Mouse (Mus musculus) cerebellum, adult 8-10 months (tissue): ENCODE measurements around the gene Tmem256.
A peak's percentile ranks its signal among the peaks of the same experiment; 100 is the strongest.
"Not testable (repeated sequence)": the region's sequence is repeated elsewhere in the genome, so short reads cannot be mapped to it uniquely, and the experiment has no call there.

Source experiments
- DNase-seq: peaks from one replicate; pipeline ENCODE4 v3.0.0; 2022

Gene Tmem256

GRCm38 (mm10) chr11:69858113-69858998 lies 20.0 kb downstream of the Tmem256 start, which contains the start of gene Tnk1:
TSS of gene Tnk1 (minus strand) at chr11:69858730.
- DNase-seq, result no peak

DNA sequence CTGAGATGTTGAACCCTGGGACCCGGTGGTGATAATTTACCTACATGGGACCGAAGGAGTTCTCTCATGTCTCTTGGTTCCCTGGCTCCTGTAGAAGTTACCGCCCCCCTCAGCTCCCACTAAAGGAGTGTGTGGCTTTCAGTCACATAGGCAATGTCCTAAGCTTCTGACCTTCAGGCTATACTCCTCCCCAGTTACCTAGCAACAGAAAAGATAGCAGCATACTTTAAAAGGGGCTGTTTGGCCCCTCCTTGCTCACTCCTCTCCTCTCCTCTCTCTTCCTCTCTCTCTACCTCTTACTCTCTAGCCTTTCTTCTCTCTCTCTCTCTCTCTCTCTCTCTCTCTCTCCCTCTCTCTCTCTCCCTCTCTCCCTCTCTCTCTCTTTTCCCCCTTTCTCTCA lies 25.4 kb downstream of the Tmem256 start:
- DNase-seq, result not testable (repeated sequence)

DNA sequence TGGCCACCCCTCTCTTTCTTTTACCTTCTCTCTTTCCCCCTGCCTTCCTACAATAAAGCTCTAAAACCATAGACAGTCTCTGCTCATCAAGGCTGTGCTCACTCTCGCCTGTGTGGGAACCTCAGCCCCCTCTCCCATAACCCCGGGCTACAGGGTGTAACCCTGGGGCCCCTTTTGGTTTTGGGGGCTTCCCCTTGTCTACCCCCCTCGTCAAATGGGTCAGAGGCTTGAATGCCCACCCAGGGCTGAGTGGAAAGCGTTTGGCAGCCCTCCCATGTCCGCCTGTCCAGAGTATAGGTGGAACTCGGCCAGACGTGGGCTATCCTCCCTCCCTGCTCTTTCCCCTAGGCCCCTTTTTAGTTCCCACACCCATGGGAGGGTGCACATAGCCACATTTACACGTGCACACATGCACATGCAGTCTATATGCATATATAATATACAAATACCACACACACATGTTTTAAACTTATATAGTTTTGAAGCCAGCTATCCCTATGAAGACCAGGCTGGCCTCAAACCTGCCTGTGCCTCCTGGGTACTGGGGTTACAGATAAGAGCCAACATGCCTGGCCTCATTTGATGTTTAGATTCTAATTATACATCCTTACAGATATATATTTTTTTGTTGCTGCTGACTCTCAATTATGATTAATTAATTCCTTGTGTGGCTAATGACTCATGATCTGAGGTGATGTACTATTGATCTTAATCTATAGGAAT lies 26.0 kb downstream of the Tmem256 start:
- DNase-seq, result no peak

GRCm38 (mm10) chr11:69865561-69865960 lies 27.2 kb downstream of the Tmem256 start:
- DNase-seq, result no peak

DNA sequence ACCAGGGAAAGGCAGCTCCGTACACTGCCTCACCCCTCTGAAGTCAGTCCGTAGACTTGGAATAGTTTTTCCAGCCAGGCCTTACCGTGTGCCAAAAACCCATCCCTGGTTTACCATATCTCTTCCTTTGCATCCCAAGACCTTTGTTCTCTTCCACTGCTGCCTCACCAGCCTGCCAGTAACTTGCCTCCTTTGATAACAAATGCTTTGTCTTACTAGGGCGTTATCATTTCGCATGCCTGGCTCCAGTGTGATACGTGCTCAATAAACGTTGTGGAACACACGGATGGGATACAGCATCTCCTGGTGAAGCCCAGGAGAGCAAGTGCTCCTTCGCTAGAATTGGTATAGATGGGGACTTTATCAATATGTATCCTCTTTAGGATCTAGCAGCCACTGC lies 29.0 kb downstream of the Tmem256 start:
- DNase-seq, result no peak

DNA sequence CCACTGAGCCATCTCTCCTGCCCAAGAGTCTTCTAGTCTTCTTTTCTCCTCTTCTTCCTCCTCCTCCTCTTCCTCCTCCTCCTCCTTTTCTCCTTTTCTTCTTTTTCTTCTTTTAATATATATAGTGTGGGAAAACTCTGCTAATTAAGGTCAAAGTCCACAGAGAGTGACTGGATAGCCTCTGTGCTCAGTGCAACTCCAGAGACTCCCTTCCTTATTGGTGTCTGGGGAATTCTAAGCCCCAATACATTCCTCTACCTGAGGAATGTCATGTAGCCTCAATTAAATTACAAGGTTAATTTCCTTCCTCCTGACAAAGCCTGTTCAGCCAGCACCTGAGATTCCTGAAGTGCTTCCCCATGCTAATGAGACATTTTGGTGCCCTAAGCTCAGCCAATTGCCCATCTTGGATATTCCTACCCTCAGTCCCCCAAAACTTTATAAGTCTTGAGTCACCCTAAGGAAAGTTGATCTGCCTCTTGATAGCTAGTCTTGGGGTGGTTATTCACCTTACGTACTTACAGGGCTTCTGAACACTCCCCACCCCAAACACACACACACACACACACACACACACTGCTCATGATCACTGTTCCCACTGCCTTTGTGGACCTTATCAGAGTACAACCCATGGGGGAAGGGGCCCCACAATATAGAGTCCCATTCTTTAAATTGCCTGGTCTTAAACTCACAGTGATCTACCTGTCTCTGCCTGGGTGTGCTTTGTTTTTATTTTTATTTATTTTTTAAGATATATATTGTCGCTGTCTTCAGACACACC lies 32.2 kb downstream of the Tmem256 start:
- no peak for DNase-seq

- no peak for DNase-seq
Measured at GRCm38 (mm10) chr11:69871822-69872221, 33.5 kb downstream of the Tmem256 start.

GRCm38 (mm10) chr11:69872451-69872850 lies 34.1 kb downstream of the Tmem256 start:
- no peak for DNase-seq

- DNase-seq, result no peak
Measured at GRCm38 (mm10) chr11:69876186-69876585, 37.9 kb downstream of the Tmem256 start.

GRCm38 (mm10) chr11:69876867-69877266 lies 38.6 kb downstream of the Tmem256 start:
- peak; percentile 83 for DNase-seq

GRCm38 (mm10) chr11:69877878-69878277 lies 39.6 kb downstream of the Tmem256 start, which contains the start of gene Tmem95:
TSS of gene Tmem95 (minus strand) at chr11:69878018.
- DNase-seq, result no peak

GRCm38 (mm10) chr11:69878399-69878798 lies 40.1 kb downstream of the Tmem256 start:
- no peak for DNase-seq

DNA sequence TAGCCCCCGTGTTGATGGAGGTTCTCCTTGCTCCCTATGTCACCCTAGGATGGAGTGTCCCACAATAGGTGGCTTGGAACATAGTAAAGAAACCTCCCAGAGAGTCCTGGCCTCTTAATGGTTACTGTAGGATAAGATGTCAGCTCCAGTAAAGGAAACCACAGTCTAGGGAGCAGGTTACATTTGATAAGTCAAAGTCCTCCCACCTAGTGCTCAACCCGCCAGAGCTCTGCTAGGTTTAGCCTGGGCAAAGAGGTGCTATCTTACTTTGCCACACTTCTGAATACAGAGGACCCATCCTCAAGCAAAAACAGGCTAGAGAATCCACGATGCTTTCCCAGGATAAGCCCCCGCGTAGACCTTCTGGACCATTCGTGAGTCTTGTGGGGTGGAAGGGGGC lies 40.6 kb downstream of the Tmem256 start:
- DNase-seq, result no peak

GRCm38 (mm10) chr11:69879711-69880110 lies 41.4 kb downstream of the Tmem256 start:
- DNase-seq, result no peak

DNA sequence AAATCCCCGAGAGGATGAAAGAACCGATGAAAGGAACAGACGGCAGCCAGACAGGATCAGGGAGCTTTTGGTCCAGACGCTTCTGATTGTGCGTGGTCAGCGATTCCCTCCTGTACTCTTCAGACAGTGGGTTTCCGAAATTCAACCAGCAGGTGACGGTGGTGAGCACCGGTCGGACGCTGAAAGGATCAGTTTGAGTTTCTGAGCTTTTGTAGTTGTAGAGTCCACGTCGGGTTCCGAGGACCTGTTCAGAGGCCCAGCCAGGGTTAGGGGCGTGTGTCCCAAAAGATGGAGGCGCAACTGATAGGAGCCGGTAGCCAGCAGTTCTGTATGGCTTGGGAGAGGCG lies 42.2 kb downstream of the Tmem256 start:
- peak; percentile 48 for DNase-seq

GRCm38 (mm10) chr11:69880853-69881603 lies 42.7 kb downstream of the Tmem256 start, which contains the start of gene Kctd11:
TSS of gene Kctd11 (minus strand) at chr11:69881406.
- DNase-seq, result peak; percentile 70

DNA sequence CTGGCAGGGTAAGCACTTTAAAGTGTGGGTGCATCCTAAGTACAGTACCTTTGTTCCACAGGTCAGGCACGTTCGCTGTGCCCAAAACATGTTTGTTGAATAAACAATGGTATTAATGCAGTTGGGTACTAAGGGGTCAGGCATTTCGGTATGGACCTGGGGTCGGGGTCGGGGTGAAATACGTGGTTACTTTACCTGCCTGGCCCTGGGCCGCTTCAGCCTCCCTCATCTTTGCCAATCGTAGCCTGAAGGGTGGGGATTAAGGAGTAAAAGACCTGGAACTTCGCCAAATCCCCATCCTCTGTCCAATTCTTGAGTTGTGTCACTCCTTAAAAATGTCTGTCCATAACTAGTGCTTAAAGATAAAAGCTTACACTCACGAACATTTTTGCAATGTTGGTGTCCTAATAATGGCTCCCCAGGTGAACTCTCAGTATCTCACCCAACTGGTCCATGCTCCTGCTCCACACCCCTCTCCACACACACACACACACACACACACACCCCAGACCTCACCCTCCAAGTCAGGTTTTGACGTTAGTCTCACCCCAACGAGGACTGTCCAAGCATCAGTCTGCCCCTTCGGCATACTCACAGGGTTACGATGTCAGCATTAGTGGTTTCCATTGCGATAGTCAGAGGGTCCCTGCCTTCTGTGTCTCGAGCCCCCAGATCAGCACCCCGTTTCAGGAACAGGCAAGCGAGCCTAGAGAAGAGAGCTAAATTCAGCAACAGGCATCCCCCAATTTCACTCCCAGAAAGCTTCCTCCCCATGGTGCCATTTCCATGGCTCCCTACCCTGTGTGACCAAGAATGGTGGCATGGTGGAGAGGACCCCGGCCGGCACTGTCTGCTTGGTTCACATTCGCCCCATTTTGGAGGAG lies 43.7 kb downstream of the Tmem256 start:
- no peak for DNase-seq

DNA sequence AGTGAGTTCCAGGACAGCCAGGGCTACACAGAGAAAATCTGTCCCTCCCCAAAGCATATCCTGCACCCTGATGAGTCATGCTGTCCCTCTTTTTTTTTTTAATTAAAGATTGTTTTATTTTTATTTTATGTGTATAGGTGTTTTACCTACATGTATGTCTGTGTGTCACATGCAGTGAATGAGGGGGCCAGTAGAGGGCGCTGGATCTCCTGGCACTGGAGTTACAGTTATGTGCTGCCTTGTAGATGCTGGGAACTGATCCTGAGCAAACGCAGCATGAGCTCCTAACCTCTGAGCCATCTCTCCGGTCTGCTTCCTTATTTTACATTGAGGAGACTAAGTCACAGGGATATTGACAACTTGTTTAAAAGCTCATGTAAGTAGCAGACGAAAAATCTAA lies 44.8 kb downstream of the Tmem256 start:
- DNase-seq, result no peak

- DNase-seq, result no peak
Measured at GRCm38 (mm10) chr11:69883527-69884151, 45.3 kb downstream of the Tmem256 start.

DNA sequence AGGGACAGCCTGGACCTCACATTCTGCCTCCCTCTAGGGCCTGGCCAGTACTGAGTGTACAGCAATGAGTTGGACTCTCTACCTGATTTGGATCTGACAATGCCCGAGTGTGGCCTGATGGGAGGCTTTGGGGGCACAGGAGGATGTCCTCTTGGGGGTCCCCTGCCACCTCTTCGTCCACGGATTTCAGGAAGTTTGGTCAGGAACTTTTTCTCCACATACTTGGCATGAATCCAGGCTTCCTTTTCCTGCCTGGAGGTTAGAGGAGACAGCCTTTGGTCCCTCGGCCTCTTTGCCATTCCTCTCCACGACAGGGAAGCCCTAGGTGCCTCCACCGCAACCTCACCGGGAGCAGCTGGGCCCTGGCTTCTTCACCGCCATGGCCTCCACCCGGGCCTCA lies 45.9 kb downstream of the Tmem256 start:
- no peak for DNase-seq

DNA sequence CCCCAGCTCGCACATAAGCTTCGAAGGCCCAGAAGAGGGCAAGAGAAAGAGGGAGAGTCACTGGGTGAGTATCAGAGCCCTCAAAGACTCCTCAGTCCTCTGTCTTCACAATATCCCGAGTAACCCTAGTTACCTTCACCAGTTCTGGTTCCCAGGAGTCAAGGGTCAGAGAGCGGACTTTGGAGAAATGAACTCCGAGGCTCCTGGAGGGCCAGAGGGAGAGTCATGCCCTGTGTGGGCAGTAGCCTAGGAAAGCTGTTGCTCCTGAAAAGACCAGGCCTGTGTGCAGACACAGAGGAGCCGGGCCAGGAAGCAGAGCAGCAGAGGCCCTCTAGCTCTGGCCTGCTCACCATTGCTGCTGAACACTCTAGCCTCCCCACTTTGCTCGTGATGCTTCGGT lies 46.3 kb downstream of the Tmem256 start:
- no peak for DNase-seq
